Comparison of ENCODE assay signal across 1 mouse cellular context in the genomic region with DNA sequence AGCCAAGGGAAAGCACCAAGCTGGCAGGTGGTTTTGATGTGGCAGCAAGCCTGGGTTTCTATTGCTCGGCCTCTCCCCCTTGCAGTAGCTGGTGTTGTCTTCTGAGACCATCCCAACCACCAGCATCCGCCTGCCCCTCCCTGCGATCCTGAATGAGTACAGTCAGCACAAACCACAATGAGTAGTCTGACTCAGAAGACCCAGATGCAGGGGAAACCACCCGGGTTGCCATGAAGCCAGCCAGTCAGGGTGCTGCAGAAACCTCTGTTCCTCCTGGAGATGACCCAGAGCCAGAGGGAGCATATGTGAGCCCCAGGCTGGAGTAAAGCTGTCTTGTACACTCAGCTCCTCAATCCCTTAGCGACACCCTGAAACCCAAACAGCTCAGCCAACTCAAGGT.
TF ChIP-seq lines count a peak whose summit lies in the region.

No protein-coding gene starts in this region.

TF ChIP-seq in C2C12, 6 proteins besides CTCF, POLR2A, EP300 and RAD21:
- TF ChIP-seq MAX (IDR thresholded peaks at IDR 0.05) (no peak), MYOG (IDR thresholded peaks at IDR 0.05; ENCODE audit: control insufficient read depth, extremely low read depth, insufficient read length) (no peak), FOSL1 (IDR thresholded peaks at IDR 0.05; ENCODE audit: insufficient read depth, low read length, poor library complexity, severe bottlenecking) (peak; percentile 55), MYOD1 (IDR thresholded peaks at IDR 0.05; ENCODE audit: control insufficient read depth, insufficient read length, low read depth) (no peak), USF1 (IDR thresholded peaks at IDR 0.05; ENCODE audit: low read depth) (no peak), CEBPB (IDR thresholded peaks at IDR 0.05; ENCODE audit: low read depth) (no peak)
